Mouse (Mus musculus) right cerebral cortex, postnatal 10 days (tissue): ENCODE results near the gene Grcc10.

Source experiments
- DNase-seq, 2 experiments: peaks; one replicate each; pipeline ENCODE4 v3.0.0; 2021; ENCODE audit warnings: low spot score in 2 of 2

Grcc10 gene

GRCm38 (mm10) chr6:124702102-124702783 is 38.9 kb downstream of the Grcc10 start:
- no peak for DNase-seq

GRCm38 (mm10) chr6:124701338-124701737 is 39.8 kb downstream of the Grcc10 start:
- DNase-seq: no peak

DNA sequence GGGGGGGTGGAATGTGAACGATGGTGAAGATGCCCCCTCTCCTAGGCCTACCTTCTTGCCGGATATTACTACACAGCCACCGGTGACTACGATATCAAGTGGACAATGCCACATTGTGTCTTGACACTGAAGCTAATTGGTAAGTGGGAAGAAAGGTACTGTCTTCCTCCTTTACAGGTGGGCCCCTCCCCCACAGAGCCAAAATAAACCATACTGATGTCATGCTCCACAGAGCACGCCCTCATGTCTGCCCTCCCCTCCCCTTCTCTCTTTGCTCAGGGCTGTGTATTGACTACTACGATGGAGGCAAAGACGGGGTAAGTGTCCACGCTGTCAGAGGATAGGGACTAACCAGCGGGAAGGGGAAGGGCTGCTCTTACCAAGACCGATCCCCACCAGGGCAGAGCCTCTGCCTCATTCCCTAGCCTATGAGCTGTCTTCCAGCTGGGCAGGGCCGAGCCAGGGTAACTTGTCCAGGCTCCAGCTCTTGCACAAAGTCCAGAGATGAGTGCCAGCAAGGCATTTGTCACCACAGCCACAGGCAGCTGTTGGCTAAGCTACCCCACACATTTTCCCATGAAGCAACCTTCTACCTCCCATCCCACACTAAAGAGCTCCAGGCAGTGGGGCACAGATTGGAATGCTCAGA is 41.1 kb downstream of the Grcc10 start:
- peak; percentile 66 to 74 for DNase-seq

DNA sequence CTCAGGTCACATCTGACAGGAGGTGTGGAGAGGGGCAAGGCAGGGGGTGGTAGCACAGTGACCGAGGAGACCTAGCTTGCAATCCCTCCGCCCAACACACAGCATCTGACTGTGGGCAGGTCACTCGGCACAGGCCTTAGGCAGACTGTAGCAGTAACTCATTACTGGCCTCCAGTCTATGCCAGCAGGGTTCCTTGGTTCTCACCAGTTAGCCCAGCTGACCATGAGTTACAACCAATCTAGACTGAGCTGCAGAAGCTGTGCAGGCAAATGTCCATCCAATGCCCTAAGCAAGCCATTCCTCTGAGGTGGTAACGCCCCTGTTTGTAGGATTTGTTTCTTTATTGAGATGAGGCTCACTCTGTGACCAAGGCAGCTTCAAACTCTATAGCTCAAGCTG is 41.8 kb downstream of the Grcc10 start:
- no peak for DNase-seq

GRCm38 (mm10) chr6:124698751-124699150 is 42.4 kb downstream of the Grcc10 start:
- no peak for DNase-seq

DNA sequence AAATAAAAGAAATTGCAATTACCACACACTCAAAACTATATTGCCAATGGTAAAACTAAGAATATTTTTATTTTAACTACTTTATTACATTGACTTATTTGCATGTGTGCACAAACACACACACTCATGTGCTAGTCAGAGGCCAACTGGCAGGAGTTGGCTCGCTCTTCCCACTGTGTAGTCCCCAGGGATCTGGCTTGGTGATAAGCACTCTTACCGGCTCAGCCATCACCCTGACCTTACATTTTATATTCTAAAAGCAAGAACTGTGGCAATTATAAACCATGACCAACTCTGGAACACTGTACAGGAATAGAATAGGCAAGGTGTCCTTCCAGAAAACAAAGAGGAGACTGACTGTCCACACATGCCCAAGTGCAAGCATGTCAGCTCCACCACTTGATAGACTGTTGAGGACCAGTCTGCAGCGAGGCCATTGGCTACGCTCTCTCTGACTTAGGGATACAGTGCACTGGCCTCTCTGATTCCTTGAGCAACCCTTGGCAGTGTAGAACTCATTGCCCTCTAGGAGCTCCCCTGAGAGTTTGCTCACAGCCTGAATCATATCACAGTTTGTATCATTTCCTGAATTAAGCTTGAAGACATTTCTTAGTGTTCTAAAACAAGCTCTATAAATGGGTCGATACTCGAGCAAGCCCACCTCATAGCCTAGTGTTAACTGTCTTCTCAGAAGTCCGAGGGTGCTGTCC is 44.6 kb downstream of the Grcc10 start:
- DNase-seq: no peak

DNA sequence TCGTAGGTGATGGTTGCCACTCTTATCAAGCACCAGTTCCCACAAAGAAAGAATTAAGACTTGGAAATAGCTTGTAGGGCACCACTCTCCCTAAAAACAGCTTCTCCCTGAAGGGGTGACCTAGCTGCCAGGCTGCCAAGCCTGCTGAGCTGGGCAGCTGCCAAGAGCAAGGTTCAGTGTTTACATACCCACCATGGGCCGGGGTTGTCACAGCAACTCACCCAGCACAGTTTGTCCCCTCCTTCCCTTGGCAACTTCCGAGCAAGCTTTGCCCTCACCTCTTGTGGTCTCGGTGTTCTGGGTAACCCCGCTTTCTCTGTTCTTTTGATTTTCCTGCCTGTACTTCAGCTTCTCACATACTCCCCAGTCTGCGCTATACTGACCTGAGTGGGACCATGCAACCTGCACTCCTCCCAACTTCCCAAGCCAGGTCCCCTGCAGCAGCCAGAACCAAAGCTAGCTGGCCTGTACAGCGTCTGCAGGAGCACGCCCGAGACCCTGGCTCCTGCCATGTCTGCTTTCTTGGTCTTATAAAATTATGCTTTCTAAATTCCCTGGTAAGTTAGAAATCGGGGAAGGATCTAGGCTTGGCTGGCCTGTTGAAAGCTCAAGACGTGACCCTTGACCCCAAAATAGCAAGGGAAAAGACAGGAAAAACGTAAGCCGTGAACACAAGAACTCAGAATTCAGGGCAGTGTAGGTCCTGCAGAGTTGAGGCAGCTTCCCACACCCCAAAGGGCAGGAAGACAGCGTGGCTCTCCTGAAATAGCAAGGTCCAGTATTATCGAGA is 46.8 kb downstream of the Grcc10 start:
- peak; percentile 84 to 85 for DNase-seq

GRCm38 (mm10) chr6:124693243-124693981 is 47.8 kb downstream of the Grcc10 start:
- DNase-seq: no peak

DNA sequence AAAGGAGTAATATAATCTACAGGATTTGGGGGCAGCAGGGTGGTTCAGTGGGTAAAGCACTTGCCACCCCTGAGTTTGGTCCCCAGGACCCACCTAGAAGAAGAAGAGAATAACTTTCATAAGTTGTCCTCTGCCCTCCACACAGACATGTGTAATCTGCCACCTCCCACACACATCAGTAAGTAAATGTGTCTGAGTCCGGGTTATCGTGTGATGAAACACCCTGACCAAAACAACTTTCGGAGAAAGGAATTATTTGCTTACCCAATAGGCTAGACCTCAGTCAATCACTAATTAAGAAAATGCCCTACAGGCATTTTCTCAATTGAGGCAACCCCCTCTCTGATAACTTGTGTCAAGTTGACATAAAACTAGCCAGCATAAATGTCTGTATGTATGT is 50.7 kb downstream of the Grcc10 start:
- no peak for DNase-seq
